Mouse (Mus musculus) MEL (cell line): ENCODE measurements around the gene Smug1. TPM values are rescaled to one million over a fixed set of nuclear protein-coding genes. Genes with fewer than 3 reads are reported as not detected.

Source experiments
- DNase-seq: peaks from one replicate; pipeline ENCODE4 v3.0.0; 2011; ENCODE audit warnings: low read depth, low spot score
- H3K27ac ChIP-seq: 2 replicates; pipeline ENCODE4 v1.5.1; 2012; ENCODE audit warnings: low read depth, mild to moderate bottlenecking, control low read depth, low read length, moderate library complexity; ENCODE audit not compliant: control insufficient read depth
- H3K27me3 ChIP-seq, 2 experiments: fragments of 150-350 bp in 1 of 2; sonication (generic) in 1 of 2; 2 replicates each; pipeline ENCODE4 v1.6.1; 2012; ENCODE audit warnings: low read length in 2 of 2, mild to moderate bottlenecking in 2 of 2, improper control_type of control experiment in 1 of 2, moderate library complexity in 1 of 2; ENCODE audit not compliant: insufficient read depth in 2 of 2, control insufficient read depth in 1 of 2
- H3K36me3 ChIP-seq, 2 experiments: 2 replicates each; pipeline ENCODE4 v1.6.1; 2012 to 2014; ENCODE audit warnings: low read length in 2 of 2, improper control_type of control experiment in 1 of 2, inconsistent platforms in 1 of 2, mild to moderate bottlenecking in 1 of 2; ENCODE audit not compliant: insufficient read depth in 2 of 2, control insufficient read depth in 1 of 2
- H3K4me1 ChIP-seq, 2 experiments: fragments of 150-350 bp in 1 of 2; sonication (generic) in 1 of 2; 2 replicates each; pipeline ENCODE4 v1.6.1; 2012; ENCODE audit warnings: low read length in 2 of 2, improper control_type of control experiment in 1 of 2, mild to moderate bottlenecking in 1 of 2; ENCODE audit not compliant: insufficient read depth in 2 of 2, control insufficient read depth in 1 of 2
- H3K4me3 ChIP-seq, 2 experiments: fragments of 150-350 bp in 1 of 2; sonication (generic) in 1 of 2; 2 replicates each; pipeline ENCODE4 v1.5.1; 2012; ENCODE audit warnings: low read depth in 2 of 2, low read length in 2 of 2, mild to moderate bottlenecking in 2 of 2, moderate library complexity in 2 of 2, control low read depth in 1 of 2, improper control_type of control experiment in 1 of 2; ENCODE audit not compliant: control insufficient read depth in 1 of 2, insufficient read depth in 1 of 2
- H3K79me2 ChIP-seq: 2 replicates; pipeline ENCODE4 v1.6.1; 2012; ENCODE audit warnings: mild to moderate bottlenecking, low read length, moderate library complexity; ENCODE audit not compliant: control insufficient read depth, poor library complexity, insufficient read depth
- H3K9ac ChIP-seq: 2 replicates; pipeline ENCODE4 v1.6.1; 2012; ENCODE audit warnings: low read depth, mild to moderate bottlenecking, control low read depth, low read length, moderate library complexity; ENCODE audit not compliant: control insufficient read depth, poor library complexity, severe bottlenecking
- H3K9me3 ChIP-seq: fragments of 150-350 bp; sonication (generic); replicated peaks from 2 replicates; pipeline ENCODE4 v1.6.1; 2012; ENCODE audit warnings: mild to moderate bottlenecking, low read length, improper control_type of control experiment, moderate library complexity; ENCODE audit not compliant: insufficient read depth
- CHD1 ChIP-seq: IDR thresholded peaks from 2 replicates; pipeline ENCODE4 v1.6.1; 2012; ENCODE audit warnings: low read depth, mild to moderate bottlenecking, inconsistent platforms, low read length, improper control_type of control experiment
- GABPA ChIP-seq: IDR thresholded peaks from 2 replicates; pipeline ENCODE4 v1.6.1; 2012; ENCODE audit warnings: low read depth, mild to moderate bottlenecking, inconsistent platforms, low read length, improper control_type of control experiment, moderate library complexity
- HCFC1 ChIP-seq: IDR thresholded peaks from 2 replicates; pipeline ENCODE4 v1.6.1; 2012; ENCODE audit warnings: low read depth, mild to moderate bottlenecking, inconsistent platforms, low read length, improper control_type of control experiment, moderate library complexity
- MAZ ChIP-seq: IDR thresholded peaks from 2 replicates; pipeline ENCODE4 v1.6.1; 2012; ENCODE audit warnings: low read depth, mild to moderate bottlenecking, inconsistent platforms, low read length, improper control_type of control experiment
- MEF2A ChIP-seq: IDR thresholded peaks from 2 replicates; pipeline ENCODE4 v1.6.1; 2014; ENCODE audit warnings: low read depth, mild to moderate bottlenecking, inconsistent platforms, low read length, improper control_type of control experiment; ENCODE audit not compliant: poor library complexity, insufficient replicate concordance, severe bottlenecking; ENCODE audit errors: extremely low read depth
- MXI1 ChIP-seq: IDR thresholded peaks from 2 replicates; pipeline ENCODE4 v1.6.1; 2011; ENCODE audit warnings: mild to moderate bottlenecking, low read depth, low read length, improper control_type of control experiment
- NELFE ChIP-seq: IDR thresholded peaks from 2 replicates; pipeline ENCODE4 v1.6.1; 2011; ENCODE audit warnings: low read depth, low read length, improper control_type of control experiment
- NRF1 ChIP-seq: IDR thresholded peaks from 2 replicates; pipeline ENCODE4 v1.6.1; 2014; ENCODE audit warnings: low read depth, mild to moderate bottlenecking, inconsistent platforms, low read length, improper control_type of control experiment, moderate library complexity; ENCODE audit not compliant: poor library complexity, insufficient read depth, severe bottlenecking
- POLR2AphosphoS5 ChIP-seq: IDR thresholded peaks from 2 replicates; pipeline ENCODE4 v1.6.1; 2012; ENCODE audit warnings: low read depth, borderline replicate concordance, mild to moderate bottlenecking, inconsistent platforms, low read length, moderate library complexity, mixed read lengths
- SIN3A ChIP-seq: IDR thresholded peaks from 2 replicates; pipeline ENCODE4 v1.6.1; 2012; ENCODE audit warnings: low read length, improper control_type of control experiment, inconsistent platforms
- SMC3 ChIP-seq: IDR thresholded peaks from 2 replicates; pipeline ENCODE4 v1.6.1; 2011; ENCODE audit warnings: low read depth, low read length, improper control_type of control experiment
- TBP ChIP-seq: IDR thresholded peaks from 2 replicates; pipeline ENCODE4 v1.8.0; 2011; ENCODE audit warnings: low read depth, low read length, improper control_type of control experiment
- TCF12 ChIP-seq: IDR thresholded peaks from 2 replicates; pipeline ENCODE4 v1.6.1; 2014; ENCODE audit warnings: low read depth, mild to moderate bottlenecking, inconsistent platforms, low read length, improper control_type of control experiment, moderate library complexity
- USF2 ChIP-seq, 2 experiments: IDR thresholded peaks; 2 replicates each; pipeline ENCODE4 v1.6.1; 2011 to 2012; ENCODE audit warnings: improper control_type of control experiment in 2 of 2, low read length in 2 of 2, borderline replicate concordance in 1 of 2, inconsistent platforms in 1 of 2, low read depth in 1 of 2, mild to moderate bottlenecking in 1 of 2; ENCODE audit not compliant: insufficient read depth in 1 of 2
- ZC3H11A ChIP-seq: IDR thresholded peaks from 2 replicates; pipeline ENCODE4 v1.6.1; 2012; ENCODE audit warnings: low read depth, mild to moderate bottlenecking, inconsistent platforms, low read length, improper control_type of control experiment
- ZMIZ1 ChIP-seq: IDR thresholded peaks from 2 replicates; pipeline ENCODE4 v1.6.1; 2012; ENCODE audit warnings: low read depth, mild to moderate bottlenecking, inconsistent platforms, low read length, improper control_type of control experiment, moderate library complexity
- ZNF384 ChIP-seq: IDR thresholded peaks from 2 replicates; pipeline ENCODE4 v1.6.1; 2012; ENCODE audit warnings: low read depth, mild to moderate bottlenecking, inconsistent platforms, low read length, improper control_type of control experiment
- polyA plus RNA-seq, 2 experiments: library from polyadenylated mRNA; stranded (reverse) in 1 of 2; unstranded in 1 of 2; fragments of >175 nt in 1 of 2; fragments of >200 nt in 1 of 2; gene quantifications; 2 replicates each; pipeline versions ENCODE4 v1.2.1 to v1.2.4; 2012; ENCODE audit warnings: low replicate concordance in 2 of 2, low read depth in 1 of 2; ENCODE audit not compliant: insufficient read length in 2 of 2, insufficient read depth in 1 of 2, missing spikeins in 1 of 2
- total RNA-seq: library from RNA; depleted of rRNA; stranded (reverse); fragments of 300-350 nt; gene quantifications from 2 replicates; pipeline ENCODE4 v1.2.3, GENCODE M21; 2012

Gene Smug1
- total and polyA plus RNA-seq, 3 experiments: 4.6 to 5.2 TPM; not detected in 1

DNA sequence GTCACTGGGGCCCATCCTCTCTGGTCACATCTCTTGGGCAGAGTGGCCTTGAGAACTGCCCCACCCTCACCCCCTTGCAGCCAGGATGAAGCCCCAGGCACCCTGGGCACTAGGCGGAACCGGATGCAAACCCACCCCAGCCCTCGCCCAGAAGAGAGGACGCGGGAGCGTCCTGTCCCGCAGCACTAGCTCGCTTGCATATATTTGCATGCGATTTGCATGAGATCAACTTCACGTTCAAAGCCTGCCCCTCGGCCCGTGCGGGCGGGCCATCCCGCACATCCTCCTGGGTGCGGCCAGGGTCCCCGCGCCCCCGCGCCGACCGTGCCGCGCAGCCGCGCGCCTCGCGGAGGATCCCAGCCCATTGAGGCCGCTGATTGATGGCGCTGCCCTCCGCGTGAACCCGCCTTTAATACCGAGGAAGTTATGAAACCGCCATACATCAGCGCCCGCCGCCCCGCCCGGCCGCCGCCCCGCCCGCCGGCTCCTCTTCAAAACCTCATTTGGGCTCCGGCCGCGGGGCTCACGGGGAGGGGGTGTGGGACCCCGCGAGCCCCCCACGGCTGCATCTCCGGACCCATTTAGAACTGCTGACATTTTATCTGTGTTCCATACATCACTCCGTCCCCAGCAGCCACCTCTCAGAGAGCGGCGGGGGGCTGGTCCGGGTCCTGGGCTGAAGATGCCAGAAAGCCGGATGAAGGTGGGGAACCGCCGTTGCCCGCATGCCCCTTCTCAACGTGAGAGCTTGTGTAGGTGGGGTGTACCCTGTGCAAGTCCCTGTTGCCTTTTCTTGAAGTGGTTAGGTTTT, 2.1 kb upstream of the Smug1 start:
- H3K9ac ChIP-seq: peak overlapping the region; percentile 69
- no peaks in the 10 kb centered on the region; the same call in 1 of the 2 replicates for H3K79me2 ChIP-seq
- H3K9me3 ChIP-seq: no peaks in the 10 kb centered on the region
- peak overlapping the region; percentile 71 to 75 for H3K4me3 ChIP-seq
- no peak for TF ChIP-seq POLR2AphosphoS5
- no peak for TF ChIP-seq ZC3H11A
- TF ChIP-seq CHD1: no peak
- no peak for TF ChIP-seq TBP
- no peak for TF ChIP-seq SIN3A
- no peak for TF ChIP-seq ZNF384
- TF ChIP-seq TCF12: no peak
- no peak for TF ChIP-seq USF2 (IDR thresholded peaks at IDR 0.05; ENCODE audit: borderline replicate concordance in 1 of 2, insufficient read depth in 1 of 2, low read depth in 1 of 2, low read length in 2 of 2)
- TF ChIP-seq NRF1: peak; percentile 45; the same call in 1 of the 2 replicates
- no peak for TF ChIP-seq NELFE
- TF ChIP-seq SMC3: no peak
- no peak for TF ChIP-seq MEF2A
- TF ChIP-seq ZMIZ1: peak; percentile 43; the same call in 1 of the 2 replicates
- peaks cover 0 to 19% of the 10 kb centered on the region in 2 experiments for H3K4me1 ChIP-seq
- no peaks in the 10 kb centered on the region for H3K27me3 ChIP-seq
- H3K36me3 ChIP-seq: 0 out of 4 replicates have a peak, but pooled peaks cover 0 to under 1% of the 10 kb centered on the region in 2 experiments
- no peak overlapping the region for H3K27ac ChIP-seq
- DNase-seq: peak; percentile 47

DNA sequence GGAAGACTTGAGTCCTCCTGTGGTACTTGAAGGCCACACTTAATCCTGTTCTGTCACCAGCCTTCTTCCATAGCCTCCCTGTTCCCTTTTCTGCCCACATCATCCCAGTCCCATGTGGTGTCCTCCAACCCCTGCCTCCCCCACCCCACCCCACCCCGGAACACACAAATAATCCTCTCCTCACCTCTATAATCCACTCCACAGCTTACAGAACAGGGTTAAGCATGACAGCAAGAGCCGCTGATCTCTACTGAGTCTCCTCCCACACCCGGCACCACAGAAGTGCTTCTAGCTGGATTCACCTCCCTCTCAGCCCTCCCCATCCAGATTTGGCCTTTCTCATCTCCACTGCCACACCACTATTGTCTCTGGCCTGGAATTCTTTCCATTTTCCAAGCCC, 894 bp upstream of the Smug1 start:
- Histone ChIP-seq H3K36me3 (0 out of 4 replicates have a peak, but pooled peaks cover 0 to 2% of the 10 kb centered on the region in 2 experiments), H3K4me1 (peaks cover 2 to 20% of the 10 kb centered on the region in 2 experiments), H3K4me3 (no peak overlapping the region), H3K27me3 (no peaks in the 10 kb centered on the region), H3K27ac (no peak overlapping the region), H3K9ac (no peak overlapping the region), H3K9me3 (no peaks in the 10 kb centered on the region), H3K79me2 (peaks cover 2% of the 10 kb centered on the region; the same call in 1 of the 2 replicates)
- no peak for TF ChIP-seq HCFC1
- TF ChIP-seq MAZ: no peak
- no peak for TF ChIP-seq MXI1
- no peak for TF ChIP-seq SIN3A
- no peak for TF ChIP-seq GABPA
- no peak for DNase-seq
